Mouse (Mus musculus): ENCODE data around the gene St8sia6.
A peak's percentile ranks its signal among the peaks of the same experiment; 100 is the strongest.
"Not testable (repeated sequence)": the region's sequence is repeated elsewhere in the genome, so short reads cannot be mapped to it uniquely, and the experiment has no call there.

Gene St8sia6

DNA sequence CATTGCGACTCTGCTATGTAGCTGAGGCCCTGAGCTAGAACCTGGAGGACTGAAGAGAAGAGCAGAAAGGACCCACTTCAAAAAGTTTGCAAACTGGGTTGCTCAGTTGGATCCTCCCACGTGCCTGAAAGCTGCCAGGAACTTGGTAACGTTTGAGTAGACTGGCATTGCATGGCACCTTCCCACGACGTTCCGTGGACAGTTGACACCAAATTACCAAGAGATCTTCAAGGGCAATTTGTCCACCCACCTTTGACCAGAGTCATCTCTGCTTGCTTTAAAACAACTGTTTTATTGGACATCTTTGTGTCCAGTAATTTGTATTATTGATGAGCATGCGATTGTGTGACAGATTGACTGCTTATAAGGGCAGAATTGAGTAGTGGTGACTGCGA lies at the start of gene St8sia6:
TSS of gene St8sia6 (minus strand) at position 96 of the 395 bp plus-strand sequence.
- DNase-seq (ENCODE audit: low read depth), result no peak

DNA sequence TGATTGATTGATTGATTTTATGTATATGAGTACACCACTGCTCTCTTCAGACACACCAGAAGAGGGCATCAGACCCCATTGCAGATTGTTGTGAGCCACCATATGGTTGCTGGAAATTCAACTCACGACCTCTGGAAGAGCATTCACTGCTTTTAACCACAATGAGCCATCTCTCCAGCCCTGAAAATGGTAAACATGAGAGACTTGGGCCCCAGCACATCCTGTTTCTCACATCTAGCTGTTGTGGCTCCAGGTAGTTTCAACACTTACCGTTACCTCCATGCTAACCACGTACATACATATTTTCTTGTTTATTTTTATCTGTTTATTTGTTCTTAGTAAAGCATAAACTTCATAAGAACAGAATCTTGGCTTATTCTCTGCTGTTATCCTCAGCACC lies 42.4 kb upstream of the St8sia6 start:
- DNase-seq (ENCODE audit: low read depth), result no peak

DNA sequence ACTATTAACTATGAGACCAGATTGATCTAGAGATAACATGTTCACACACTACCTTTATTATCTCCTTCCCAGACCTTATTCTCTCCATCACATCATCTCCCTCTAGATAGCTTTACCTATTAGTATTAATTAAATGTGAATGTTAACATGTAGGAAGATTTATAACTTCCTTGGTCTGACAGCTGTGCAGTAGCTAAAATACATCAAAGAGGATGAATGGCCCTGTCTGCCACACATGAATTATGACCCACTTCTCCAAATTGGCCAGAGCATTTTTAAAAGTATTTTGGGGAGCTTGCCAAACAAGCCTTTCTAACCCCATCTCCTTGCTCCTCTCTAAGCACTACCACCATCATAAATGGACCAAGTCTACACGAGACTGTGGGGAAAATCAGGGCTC lies 41.1 kb upstream of the St8sia6 start:
- no peak for DNase-seq (ENCODE audit: low read depth)

DNA sequence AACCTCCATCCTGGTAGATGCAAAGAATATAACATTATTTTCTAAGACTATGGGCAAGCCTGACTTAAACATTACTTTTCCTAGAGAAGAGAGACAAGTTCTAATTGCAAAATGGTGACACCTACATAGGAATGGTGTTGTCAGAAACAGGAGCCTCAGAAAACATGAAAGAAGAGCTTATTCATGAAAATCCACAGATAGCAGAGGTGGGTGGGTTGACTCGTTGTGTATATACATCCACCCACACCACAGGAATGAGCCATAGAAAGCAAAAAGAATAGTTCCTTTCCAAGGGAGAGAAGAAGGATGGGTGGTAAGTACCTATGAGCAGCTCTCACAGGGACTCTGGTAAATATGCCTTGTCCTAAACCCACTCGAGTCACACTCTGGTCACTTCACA lies 22.8 kb upstream of the St8sia6 start:
- no peak for DNase-seq (ENCODE audit: low read depth)

DNA sequence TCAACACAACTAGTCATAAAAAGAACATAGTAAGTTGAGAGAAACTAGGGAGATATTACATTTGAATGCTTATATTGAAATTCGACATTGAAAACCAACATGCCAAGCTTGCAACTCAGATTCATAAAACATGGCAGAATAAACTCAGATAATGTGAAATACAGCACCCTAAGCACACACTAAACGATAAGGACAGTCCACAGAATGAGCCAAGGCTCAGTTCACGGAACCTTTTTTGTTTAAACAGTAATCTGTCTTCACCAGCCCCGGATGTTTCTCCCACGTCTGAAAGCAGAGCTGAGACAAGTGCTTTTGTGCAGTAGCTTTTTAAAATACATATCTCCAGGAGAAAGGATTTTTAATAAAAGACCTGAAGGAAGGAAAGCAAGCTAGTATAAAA lies 14.7 kb upstream of the St8sia6 start:
- no peak for DNase-seq (ENCODE audit: low read depth)

DNA sequence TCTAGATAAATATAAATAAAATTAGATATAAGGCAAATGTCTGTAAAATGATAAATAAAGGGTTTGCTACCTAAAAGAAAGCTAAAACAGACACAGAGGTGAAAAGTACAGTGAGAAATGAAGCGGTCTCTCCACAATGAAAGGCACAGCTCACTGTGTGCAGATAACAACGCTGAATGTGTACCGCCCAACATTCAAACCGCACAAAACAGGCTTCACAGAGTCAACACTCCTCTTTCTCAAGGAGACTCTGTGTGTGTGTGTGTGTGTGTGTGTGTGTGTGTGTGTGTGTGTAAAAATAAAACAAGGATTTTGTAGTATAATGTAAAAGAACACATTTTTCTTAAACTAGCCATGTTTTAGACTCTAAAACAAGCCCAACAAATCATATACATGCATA lies 14.1 kb upstream of the St8sia6 start:
- DNase-seq (ENCODE audit: low read depth), result no peak

DNA sequence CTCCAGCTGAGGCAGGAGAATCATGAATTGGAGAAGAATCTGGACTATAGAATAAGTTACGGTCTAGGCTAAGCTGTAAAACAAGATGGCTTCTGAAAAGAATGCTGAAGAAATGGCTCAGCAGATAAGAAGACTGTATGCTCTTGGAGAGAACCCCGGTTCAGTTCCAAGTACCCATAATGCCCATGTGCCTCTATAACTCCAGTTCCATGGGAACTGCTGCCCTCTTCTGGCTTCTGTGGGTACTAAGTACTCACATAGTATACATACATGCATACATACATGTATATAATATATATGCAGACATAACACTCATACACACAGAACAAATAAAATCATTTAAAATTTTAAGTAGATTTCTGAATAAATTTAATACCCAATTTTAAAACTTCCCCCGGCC lies 12.3 kb upstream of the St8sia6 start:
- no peak for DNase-seq (ENCODE audit: low read depth)

DNA sequence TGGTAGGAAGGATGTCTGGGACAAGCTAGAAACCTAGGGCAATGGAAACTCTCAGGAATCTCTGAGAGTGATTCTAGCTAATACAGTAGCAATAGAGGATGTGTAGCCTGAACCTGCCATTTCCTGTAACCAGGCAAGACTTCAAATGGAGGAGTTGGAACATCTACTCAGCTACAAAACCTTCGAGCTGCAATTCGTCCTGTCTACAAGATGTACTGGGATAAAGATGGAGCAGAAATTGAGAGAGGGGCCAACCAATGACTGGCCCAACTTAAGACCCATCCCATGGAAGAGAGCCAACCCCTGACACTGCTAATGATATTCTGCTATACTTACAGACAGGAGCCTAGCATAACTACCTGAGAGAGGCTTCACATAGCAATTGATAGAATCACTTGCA lies 6.8 kb upstream of the St8sia6 start:
- no peak for DNase-seq (ENCODE audit: low read depth)

DNA sequence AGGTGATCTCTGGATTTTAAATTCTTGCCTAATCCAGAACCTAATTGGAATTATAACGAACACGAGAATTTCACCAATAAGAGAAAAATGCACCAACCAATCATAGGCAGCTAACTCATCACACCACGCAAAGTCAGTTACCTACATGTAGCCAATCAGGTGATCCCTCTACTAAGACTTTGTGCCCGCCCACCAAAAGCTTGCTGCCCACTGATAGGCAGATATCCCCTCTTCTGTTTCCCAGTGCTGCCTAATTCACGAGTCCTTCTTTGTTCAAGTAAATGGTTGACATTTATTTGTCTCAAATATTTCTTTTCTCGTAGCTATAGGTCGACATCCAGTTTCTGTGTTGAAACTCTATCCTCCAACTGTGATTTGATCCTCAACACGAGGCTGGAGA lies 582 bp upstream of the St8sia6 start:
- DNase-seq (ENCODE audit: low read depth), result no peak

DNA sequence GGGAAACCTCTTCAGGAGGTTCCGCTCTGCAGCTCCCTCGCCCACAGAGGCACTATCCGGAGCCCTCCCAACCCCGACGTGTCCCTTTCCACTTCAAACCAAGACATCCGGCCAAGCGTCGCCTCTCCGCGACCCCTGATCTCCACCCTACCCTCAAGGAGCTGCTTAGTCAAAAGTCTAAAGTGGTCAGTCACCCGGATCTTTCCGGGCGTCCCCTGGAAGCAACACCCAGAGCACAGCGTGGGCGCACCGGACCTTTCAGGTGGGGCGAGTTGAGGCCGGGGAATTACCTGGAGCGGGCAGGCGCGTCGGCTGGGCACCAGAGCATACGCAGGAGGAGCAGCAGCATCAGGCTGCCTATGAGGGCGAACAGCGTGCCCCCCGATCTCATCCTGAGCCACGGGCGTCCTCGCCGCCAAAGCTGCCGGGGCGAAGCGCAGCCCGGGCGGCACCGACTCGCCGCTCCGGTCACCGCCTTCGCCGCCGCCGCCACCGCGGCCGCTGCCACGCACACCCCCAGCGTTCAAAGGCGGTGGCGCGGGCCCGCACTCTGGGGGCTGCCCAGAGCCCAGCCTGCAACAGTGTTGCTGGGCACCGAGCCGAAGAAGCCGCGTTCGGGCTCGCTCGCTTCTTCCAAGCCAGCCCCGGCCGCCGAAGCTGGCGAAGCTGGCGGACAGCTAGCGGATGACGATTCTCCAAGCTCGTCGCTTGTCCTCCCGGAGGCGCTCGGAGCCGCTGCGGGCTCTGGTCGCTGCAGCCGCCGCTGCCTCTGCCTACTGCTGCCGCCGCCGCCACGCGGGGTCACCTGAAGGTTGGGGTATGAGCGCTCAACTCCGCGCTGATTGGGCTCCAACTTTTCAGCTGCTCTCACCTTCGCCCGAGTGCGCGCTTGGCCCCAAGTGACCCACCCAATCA lies 553 bp downstream of the St8sia6 start:
- peak; percentile 2 for DNase-seq (ENCODE audit: low read depth)

DNA sequence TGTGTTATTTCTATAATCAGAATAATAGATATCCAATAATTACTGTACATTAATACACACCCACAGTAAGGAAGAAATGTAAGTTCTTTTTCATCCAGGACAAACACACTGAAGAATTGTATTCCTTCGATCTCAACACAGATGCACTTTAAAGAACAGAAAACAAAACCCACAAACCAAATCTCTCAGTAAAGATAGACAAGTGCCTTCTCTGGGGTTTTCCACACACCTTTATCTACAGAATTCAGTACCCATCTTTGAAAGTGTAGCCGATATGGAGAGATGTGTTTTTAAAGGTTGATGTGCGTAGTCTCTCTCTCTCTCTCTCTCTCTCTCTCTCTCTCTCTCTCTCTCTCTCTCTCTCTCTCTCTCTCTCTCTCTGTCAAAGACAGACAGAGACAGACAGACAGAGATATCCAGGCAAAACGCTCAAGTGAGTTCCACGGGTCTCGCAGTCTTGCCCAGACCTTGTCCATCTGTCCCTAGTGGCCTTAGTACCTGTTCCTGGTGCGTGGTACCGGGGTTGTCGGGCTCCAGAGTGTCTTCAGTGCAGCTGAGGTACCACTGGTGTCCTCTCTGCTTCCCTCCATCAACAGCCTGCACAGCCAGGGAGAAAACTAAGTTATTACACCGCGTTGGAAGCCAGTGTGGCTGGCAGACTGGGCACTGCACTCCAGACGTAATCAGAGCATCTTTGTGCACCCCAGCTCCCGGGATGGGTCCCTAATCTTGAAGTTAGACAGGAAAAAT lies 1.4 kb downstream of the St8sia6 start:
- DNase-seq (ENCODE audit: low read depth), result no peak

DNA sequence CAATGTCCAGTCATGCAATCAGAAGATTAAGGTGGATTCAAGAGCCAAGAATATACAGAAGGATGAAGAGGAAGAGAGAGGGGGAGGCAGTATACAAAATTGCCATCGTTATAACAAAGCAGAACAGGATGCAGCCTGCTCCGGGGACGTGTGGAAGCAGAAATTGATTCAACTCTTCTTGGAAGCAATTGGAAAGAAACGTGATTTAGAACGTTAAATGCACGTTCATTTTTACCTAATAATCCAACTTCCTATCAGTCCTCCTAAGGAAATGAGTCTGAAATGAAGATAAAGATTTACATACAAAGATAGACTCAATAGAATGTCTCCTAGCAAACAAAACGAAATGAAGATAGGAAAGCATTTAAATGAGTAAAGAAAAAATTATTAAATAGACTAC lies 2.3 kb downstream of the St8sia6 start:
- DNase-seq (ENCODE audit: low read depth), result no peak

DNA sequence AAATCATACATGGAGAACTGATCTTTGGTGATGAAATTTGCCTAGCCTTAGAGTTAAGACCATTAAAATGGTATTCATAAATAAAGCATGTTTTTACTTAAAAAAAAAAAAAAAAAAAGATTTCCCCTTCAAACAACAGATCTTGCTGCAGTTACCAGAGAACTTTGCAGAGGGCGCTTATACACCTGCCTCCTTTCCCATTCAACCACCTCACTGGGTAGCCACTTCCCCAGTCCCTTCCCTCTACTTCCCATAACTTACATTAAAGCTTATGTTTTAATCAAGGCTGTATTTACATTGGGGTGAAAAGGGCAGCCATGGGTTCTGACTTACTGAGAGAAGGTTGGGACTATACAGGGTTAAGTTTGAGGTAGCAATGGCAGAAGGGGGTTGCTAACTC lies 4.5 kb downstream of the St8sia6 start:
- no peak for DNase-seq (ENCODE audit: low read depth)

DNA sequence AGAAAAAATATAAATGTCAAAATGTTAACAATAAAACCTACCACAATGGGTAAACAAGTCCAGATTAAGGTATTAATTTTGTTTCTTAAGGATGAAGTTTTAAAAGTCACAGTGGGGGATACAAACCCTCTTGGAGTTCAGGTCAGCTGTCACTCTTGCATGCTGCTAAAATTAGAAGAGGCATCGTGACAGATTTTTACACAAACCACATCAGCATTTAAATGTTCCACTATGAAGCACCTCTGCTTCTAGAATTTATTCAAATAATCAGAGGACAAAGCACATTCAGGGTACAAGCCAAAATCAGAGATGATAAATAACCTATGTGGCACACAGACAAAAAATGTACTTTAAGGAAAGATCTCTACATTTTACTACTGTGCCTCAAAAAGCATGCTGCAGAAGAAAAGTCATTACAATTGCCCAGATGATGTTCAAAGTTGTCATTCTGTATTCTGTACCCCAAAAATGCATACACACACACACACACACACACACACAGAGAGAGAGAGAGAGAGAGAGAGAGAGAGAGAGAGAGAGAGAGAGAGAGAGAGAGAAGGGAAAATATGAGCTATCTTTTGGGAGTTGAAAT lies 7.2 kb downstream of the St8sia6 start:
- no peak for DNase-seq (ENCODE audit: low read depth)

DNA sequence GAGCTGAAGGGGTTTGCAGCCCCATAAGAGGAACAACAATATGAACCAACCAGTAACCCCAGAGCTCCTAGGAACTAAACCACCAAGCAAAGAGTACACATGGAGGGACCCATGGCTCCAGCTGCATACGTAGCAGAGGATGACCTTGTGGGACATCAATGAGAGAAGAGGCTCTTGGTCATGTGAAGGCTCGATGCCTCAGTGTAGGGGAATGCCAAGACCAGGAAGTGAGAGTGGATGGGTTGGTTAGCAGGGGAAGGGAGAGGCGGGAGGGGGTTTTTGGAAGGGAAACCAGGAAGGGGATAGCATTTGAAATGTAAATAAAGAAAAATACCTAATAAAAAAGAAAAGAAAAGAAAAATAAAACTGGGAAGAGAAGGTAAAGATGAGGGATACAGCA lies 7.9 kb downstream of the St8sia6 start:
- not testable (repeated sequence) for DNase-seq (ENCODE audit: low read depth)

DNA sequence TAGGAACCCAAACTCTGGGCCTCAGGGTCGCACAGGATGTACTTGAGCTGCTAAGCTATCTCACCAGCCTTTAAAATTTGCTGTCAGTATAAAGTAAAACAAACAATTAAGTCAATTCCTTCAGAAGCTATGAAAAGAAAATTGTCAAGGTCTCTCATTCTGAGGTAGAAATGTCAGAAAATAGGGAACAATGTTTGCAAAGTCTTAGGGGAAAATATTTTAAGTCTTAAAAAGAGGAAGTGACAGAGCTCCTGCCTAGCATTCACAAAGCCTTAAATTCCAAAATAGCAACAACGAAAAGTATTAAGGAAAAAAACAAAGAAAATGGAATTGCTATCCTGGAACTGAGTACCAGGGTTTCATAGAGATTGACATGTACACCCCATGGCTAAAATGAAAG lies 8.6 kb downstream of the St8sia6 start:
- DNase-seq (ENCODE audit: low read depth), result no peak

DNA sequence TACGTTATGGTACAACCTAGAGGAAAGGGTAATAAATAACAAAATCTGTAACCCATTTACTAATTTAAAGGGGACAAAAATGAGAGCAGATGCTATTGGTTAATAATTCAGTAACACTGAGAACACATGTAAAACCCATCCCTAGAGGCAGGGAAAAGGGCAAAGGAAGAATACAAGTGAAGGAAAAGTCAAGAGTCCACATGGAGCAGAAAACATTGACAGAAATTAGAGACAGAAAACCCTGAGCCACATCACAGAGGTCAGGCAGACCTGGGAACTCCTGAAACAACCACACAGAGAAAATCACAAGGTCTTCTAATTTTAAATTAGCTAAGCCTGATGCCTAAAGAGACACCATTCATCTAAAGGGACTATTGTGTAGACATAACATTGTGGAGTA lies 9.4 kb downstream of the St8sia6 start:
- no peak for DNase-seq (ENCODE audit: low read depth)

DNA sequence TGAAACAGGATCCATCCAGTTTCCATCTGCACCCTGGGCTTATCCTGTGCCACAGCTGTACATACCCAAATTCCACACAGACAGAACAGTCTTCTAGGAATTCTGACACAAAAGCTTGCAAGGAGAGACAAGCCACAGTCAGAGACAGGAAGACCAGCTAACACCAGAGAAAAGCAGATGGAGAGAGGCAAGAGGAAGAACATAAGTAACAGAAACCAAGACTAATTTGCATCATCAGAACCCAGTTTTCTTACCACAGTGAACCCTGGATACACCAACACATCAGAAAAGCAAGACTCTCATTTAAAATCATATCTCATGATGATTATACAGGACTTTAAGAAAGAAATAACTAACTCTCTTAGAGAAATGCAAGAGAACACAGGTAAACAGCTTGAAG lies 16.8 kb downstream of the St8sia6 start:
- no peak for DNase-seq (ENCODE audit: low read depth)

DNA sequence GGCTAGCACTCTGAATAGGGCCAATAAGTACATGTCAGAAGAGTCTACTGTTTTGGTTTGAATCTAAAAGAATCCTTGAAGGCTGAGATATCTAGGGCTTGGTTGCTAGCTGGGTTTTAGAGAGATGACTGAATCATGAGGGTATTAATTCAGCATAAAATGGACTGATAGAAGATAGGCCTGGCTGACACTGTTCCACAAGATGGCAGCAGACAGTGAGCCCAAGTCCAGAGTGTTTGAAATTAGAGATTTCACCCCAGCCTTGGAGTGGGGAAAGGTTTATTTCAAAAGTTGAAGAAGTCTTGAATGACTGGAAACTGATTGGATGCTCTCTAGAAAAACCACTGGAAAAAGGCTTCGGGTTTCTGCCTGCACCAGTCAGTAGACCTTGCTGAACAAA lies 17.4 kb downstream of the St8sia6 start:
- no peak for DNase-seq (ENCODE audit: low read depth)

DNA sequence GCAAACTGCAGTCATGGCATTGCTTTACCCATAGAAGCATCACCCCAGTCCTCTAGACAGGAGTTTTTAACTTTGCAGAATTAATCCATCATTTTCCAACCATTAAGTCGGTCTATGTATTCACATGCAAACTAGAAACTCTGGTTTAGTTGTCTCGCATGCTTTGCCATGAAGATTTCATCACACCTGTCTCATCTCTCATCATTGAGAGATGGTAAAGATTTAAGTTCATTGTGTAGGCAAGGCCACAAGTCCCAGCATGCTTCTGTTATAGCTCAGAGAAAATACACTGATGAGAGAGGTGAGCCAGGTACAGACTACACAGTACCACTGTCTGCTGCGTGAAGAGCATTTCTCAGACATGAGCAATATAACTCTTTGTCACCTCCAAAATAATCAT lies 18.8 kb downstream of the St8sia6 start:
- no peak for DNase-seq (ENCODE audit: low read depth)

DNA sequence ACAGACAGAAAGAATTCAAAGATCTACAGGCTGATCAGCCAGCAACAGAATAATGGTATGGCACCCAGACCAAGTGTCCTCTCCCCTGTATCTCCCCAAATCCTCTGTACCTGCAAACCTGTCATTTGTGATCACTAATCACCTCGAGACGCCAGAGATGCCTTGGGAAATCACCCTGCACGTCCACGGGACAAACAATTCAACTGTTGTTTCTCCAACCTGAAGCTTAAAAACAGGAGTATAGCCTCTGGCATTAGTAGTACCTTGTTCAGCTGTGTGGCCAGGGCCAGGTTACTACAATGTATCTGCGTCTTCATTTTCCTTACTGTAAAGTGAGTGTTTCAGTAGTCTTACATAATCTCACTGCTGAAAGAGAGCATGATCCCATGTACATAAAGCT lies 25.3 kb downstream of the St8sia6 start:
- no peak for DNase-seq (ENCODE audit: low read depth)

DNA sequence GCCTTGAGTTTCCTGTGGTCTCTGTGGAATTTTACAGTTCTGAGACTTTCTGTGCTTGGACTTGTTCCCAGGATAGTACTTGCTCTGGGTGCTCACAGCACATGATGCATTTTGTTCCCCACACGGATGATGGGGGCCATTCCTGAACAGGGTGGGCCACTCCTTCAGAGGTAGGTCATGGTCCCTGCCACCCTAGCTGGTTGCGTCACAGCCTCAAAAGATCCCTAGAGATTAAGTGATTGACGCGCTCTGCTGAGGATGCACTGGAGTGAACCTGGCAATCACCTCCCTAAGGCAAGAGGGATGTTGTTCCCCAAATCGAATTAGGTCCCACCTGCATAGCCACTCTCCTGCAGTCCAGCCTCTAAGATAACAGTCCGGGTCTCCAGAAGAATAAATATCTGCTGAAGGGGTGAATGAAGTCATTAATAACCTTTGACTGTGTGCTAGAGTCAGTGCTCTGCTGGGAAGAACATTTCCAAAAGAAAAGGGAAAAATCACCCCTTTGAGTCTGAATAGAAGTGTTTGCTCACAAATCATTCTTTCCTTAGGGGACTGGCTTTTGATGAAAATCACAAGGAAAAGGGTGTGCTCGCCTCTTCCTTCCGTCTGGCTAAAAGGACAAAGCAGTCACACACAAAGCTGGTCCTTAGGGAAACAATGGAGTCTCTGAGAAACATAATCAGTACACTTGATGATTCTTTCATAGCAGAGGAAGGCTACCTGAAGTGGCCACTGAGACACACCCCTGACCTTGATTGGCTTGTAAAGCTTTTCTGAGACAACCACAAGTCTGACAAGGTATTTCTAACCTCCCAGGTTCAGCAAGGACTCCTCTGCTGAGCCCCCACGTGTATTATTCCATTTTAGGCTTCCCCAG lies 26.1 kb downstream of the St8sia6 start:
- DNase-seq (ENCODE audit: low read depth), result no peak

Data from fibroblast of lung, adult 2 months (primary cell).